Mouse (Mus musculus): ENCODE data around the gene Mettl26.
"Not testable (repeated sequence)": the region's sequence is repeated elsewhere in the genome, so short reads cannot be mapped to it uniquely, and the experiment has no call there.

- TF ChIP-seq POLR2A (IDR thresholded peaks at IDR 0.05; ENCODE audit: borderline replicate concordance, extremely low read depth, low read depth, low read length); CTCF (IDR thresholded peaks at IDR 0.05; ENCODE audit: insufficient read depth, low read length): not testable (repeated sequence)
These were observed 3.3 kb upstream of the Mettl26 start for GRCm38 (mm10) chr17:25871566-25871965.

All from lung, adult 2 months (tissue).